ENCODE assay signal across 2 mouse cellular contexts in the genomic region with DNA sequence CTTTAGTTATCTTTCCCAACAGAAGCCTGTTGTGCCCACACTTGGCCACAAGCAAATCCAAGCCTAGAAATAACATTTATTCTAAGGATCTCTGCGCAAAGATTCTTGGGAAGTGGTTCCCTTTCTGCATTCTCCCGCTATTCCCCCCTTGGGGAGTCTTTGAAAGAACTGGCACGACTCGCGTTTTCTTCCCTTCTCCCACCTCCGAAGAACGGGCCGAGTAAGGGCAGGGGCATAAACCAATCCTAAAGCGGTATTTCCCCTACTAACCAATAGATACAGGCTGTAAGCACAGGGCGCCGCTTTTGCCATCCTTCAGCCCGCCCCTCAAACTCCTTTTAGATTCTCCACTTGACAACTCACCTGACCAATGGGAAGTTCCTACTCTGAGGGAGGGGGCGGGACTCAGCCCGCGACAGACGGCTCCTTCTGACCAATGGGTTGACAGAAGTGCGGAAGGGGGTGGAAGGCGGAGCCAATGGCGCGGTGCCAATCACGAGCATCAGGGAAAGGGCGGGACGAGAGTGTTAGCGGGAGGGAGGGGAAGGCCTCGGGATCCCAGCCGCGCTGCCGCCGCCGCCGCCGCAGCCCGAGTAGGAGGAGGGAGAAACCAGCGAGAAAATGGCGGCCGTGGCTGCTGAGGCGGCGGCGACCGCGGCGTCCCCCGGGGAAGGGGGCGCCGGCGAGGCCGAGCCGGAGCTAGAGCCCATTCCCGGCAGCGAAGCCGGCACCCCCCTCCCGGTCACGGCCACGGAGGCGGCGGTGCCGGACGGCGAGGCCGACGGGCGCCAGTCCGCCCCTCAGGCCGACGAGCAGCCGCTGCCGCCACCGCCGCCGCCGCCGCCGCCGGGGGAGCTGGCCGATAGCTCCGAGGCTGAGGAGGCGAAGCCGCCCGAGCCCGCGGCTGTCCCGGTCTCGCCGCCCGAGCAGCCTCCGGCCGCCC.
A peak's percentile ranks its signal among the peaks of the same experiment; 100 is the strongest.
TF ChIP-seq lines count a peak whose summit lies in the region.

TSS of gene Pwwp2a (plus strand) at position 527 of the 943 bp plus-strand sequence.

TF ChIP-seq in C2C12, 6 proteins besides CTCF, POLR2A, EP300 and RAD21 (continued from another document):
- no peak for TF ChIP-seq MYOD1 (IDR thresholded peaks at IDR 0.05; ENCODE audit: control insufficient read depth, insufficient read length, low read depth)

TF ChIP-seq in myocyte, 11 proteins besides CTCF, POLR2A, EP300 and RAD21 (continued from another document):
- no peak for TF ChIP-seq MYOD1 (IDR thresholded peaks at IDR 0.05; ENCODE audit: control insufficient read depth in 1 of 3, insufficient read length in 2 of 3, low read depth in 2 of 3)
- TF ChIP-seq REST (IDR thresholded peaks at IDR 0.05; ENCODE audit: insufficient read depth, insufficient read length) = no peak
- TF ChIP-seq E2F4 (IDR thresholded peaks at IDR 0.05; ENCODE audit: insufficient read depth) = peak; percentile 3
- TF ChIP-seq TCF3 (IDR thresholded peaks at IDR 0.05; ENCODE audit: insufficient read length, low read depth) = no peak
- TF ChIP-seq CEBPB (IDR thresholded peaks at IDR 0.05; ENCODE audit: insufficient read depth, poor library complexity, severe bottlenecking) = no peak
- TF ChIP-seq MAX (IDR thresholded peaks at IDR 0.05; ENCODE audit: low read depth) = no peak
- TF ChIP-seq POLR2AphosphoS2 (IDR thresholded peaks at IDR 0.05; ENCODE audit: insufficient read length, low read depth) = peak; percentile 75
